In the genomic region with DNA sequence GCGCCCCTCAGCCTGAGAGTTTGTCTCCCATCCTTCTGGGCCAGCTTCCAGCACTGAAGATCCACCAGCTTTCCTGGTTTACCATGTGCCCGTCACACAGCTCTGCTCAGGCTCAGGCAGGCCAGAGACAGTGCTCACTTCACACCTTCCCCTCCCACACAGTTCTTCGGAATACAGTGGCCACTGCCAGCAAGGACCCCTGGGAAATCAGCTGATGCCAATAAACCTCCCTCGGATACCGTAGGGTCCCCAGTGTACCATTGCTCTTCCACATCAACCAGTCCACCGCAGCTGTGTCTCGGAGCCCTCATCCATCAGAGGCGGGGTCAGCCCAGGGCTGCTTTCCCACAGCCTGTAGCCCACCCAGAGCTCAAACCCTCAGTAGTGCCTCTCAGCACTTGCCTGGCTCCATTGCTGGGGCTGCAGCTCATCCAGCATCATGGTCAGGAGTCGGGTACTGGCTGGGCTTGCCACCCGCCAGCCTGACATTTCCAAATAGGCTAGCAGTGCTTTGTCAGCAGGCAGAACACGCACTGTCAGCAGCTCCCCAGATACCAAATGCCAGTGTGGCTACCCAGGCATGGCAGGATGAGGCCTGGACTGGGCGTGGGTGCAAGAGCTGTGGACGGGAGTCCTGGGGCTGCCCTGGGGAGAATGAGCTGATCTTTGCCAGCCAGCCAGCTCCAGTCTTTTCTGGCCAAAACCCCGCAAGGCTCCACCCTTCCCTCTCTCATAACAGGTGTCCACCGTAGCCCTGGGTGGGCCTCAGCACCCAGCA, we compare ENCODE assay signal across 9 mouse cellular contexts. TPM values are rescaled to one million over a fixed set of nuclear protein-coding genes. Genes with fewer than 3 reads are reported as not detected.
DNase-seq lines count a peak whose midpoint lies in the region; ATAC-seq lines count a peak whose summit lies in the region.
"Had no signal": no experiment of that assay in that cellular context is flagged by ENCODE, and none has a peak within 500 bp of the region (broad histone marks: within the 10 kb centered on the region; RNA-seq: fewer than 3 reads in every experiment).

No protein-coding gene starts in this region.

- no peak overlapping the region for H3K4me3 ChIP-seq in forebrain, embryonic 14.5 days (ENCODE audit: low read depth, low read length)
- H3K4me3 ChIP-seq in kidney, embryonic 15.5 days (replicated peaks): no peak overlapping the region
- no peak overlapping the region for H3K4me3 ChIP-seq in neural tube, embryonic 14.5 days (ENCODE audit: low read depth, low read length)
- H3K4me3 ChIP-seq: heart, embryonic 15.5 days had no signal

- H3K4me2 ChIP-seq in forebrain, embryonic 14.5 days (ENCODE audit: low read length): no peak overlapping the region
- no peak overlapping the region for H3K4me2 ChIP-seq in kidney, embryonic 15.5 days
- no peak overlapping the region for H3K4me2 ChIP-seq in neural tube, embryonic 14.5 days (ENCODE audit: low read depth, low read length)
- H3K4me2 ChIP-seq: heart, embryonic 15.5 days had no signal

- H3K9ac ChIP-seq in forebrain, embryonic 14.5 days (ENCODE audit: low read length): no peak overlapping the region; the same call in 1 of the 2 replicates
- H3K9ac ChIP-seq in kidney, embryonic 15.5 days: no peak overlapping the region
- H3K9ac ChIP-seq in neural tube, embryonic 14.5 days (replicated peaks; ENCODE audit: low read depth, low read length): 0 out of 2 replicates have a peak overlapping the region, but pooled peaks have one; percentile 12
- H3K9ac ChIP-seq: heart, embryonic 15.5 days had no signal

- peak; percentile 36 to 64 for DNase-seq in left cerebral cortex, postnatal 25 days (ENCODE audit: low spot score in 2 of 2)
- DNase-seq in left cerebral cortex, adult 11 months (ENCODE audit: low spot score): no peak
- DNase-seq in forebrain, embryonic 14.5 days (ENCODE audit: low spot score): peak; percentile 39
- no peak for DNase-seq in T-cell, adult 2 months (ENCODE audit: low spot score)
- no peak for DNase-seq in testis, postnatal 14 days (ENCODE audit: low spot score)
- DNase-seq in cerebellum, postnatal 36 days: no peak

- H3K9me3 ChIP-seq in forebrain, embryonic 14.5 days (replicated peaks; ENCODE audit: control insufficient read depth, low read length): no peaks in the 10 kb centered on the region
- H3K9me3 ChIP-seq in kidney, embryonic 15.5 days (replicated peaks): no peaks in the 10 kb centered on the region
- H3K9me3 ChIP-seq in neural tube, embryonic 14.5 days (ENCODE audit: control insufficient read depth, low read length): no peaks in the 10 kb centered on the region
- H3K9me3 ChIP-seq: heart, embryonic 15.5 days had no signal

- no peaks in the 10 kb centered on the region for H3K36me3 ChIP-seq in forebrain, embryonic 14.5 days (ENCODE audit: control insufficient read depth, insufficient read depth, low read length)
- no peaks in the 10 kb centered on the region for H3K36me3 ChIP-seq in kidney, embryonic 15.5 days
- H3K36me3 ChIP-seq in neural tube, embryonic 14.5 days (ENCODE audit: control insufficient read depth, insufficient read depth, low read length): no peaks in the 10 kb centered on the region
- H3K36me3 ChIP-seq: heart, embryonic 15.5 days had no signal

- peaks cover 17% of the 10 kb centered on the region for H3K4me1 ChIP-seq in forebrain, embryonic 14.5 days (ENCODE audit: control insufficient read depth, insufficient read depth, low read length)
- peaks cover 38% of the 10 kb centered on the region for H3K4me1 ChIP-seq in kidney, embryonic 15.5 days
- peaks cover 43% of the 10 kb centered on the region for H3K4me1 ChIP-seq in neural tube, embryonic 14.5 days (ENCODE audit: control insufficient read depth, insufficient read depth, low read length)

- H3K27me3 ChIP-seq in forebrain, embryonic 14.5 days (replicated peaks; ENCODE audit: control insufficient read depth, insufficient read depth, low read length): no peaks in the 10 kb centered on the region
- peaks cover 7% of the 10 kb centered on the region; the same call in 1 of the 2 replicates for H3K27me3 ChIP-seq in kidney, embryonic 15.5 days
- H3K27me3 ChIP-seq in neural tube, embryonic 14.5 days (ENCODE audit: control insufficient read depth, insufficient read depth, low read length): no peaks in the 10 kb centered on the region
- H3K27me3 ChIP-seq: heart, embryonic 15.5 days had no signal

- intact Hi-C loops in left cerebral cortex, postnatal 25 days (cut with DNase I): no loop called here

- H3K27ac ChIP-seq in forebrain, embryonic 14.5 days (ENCODE audit: low read depth, low read length): peak overlapping the region; percentile 63
- peak overlapping the region; percentile 62 for H3K27ac ChIP-seq in kidney, embryonic 15.5 days
- peak overlapping the region; percentile 22; the same call in 1 of the 2 replicates for H3K27ac ChIP-seq in neural tube, embryonic 14.5 days (ENCODE audit: low read depth, low read length)
- H3K27ac ChIP-seq: heart, embryonic 15.5 days had no signal

- peak; percentile 22; the same call in 1 of the 2 replicates for ATAC-seq in forebrain, embryonic 14.5 days
- peak; percentile 57 for ATAC-seq in kidney, embryonic 15.5 days (replicated peaks; ENCODE audit: low FRiP score)
- ATAC-seq in neural tube, embryonic 14.5 days (ENCODE audit: low read depth): peak; percentile 65

- 77% methylated on average over 15 of the region's 15 CpGs for WGBS in forebrain, embryonic 14.5 days
- WGBS in kidney, embryonic 15.5 days: 52% methylated on average over 15 of the region's 15 CpGs
- WGBS in neural tube, embryonic 14.5 days: 31% methylated on average over 15 of the region's 15 CpGs

RNA-seq across cellular contexts. Expression of a gene that starts 23.3 kb away (rescaled TPM):
- total RNA-seq in left cerebral cortex, postnatal 25 days (2021): not detected
- 0.13 and 0.16 TPM in 2 replicates for polyA plus RNA-seq in forebrain, embryonic 14.5 days (2014; fragmentation: Nextera tagmentation; extraction: Ambion mirVana)
- not detected in 2 replicates for polyA plus RNA-seq in kidney, embryonic 15.5 days (2015; fragmentation: Nextera tagmentation; extraction: Ambion mirVana)
- not detected in 2 replicates for polyA plus RNA-seq in neural tube, embryonic 14.5 days (2014; fragmentation: Nextera tagmentation; extraction: Ambion mirVana)
- polyA plus RNA-seq: heart, embryonic 15.5 days had no signal

RNA-seq across cellular contexts. Expression of a gene that starts 40.5 kb away (rescaled TPM):
- 100 to 1,000 TPM; 140 to 144 TPM for total RNA-seq in left cerebral cortex, postnatal 25 days (2021)
- 5.9 and 10.2 TPM in 2 replicates for polyA plus RNA-seq in forebrain, embryonic 14.5 days (2014; fragmentation: Nextera tagmentation; extraction: Ambion mirVana)
- polyA plus RNA-seq in kidney, embryonic 15.5 days (2015; fragmentation: Nextera tagmentation; extraction: Ambion mirVana): 15.6 and 17.5 TPM in 2 replicates
- polyA plus RNA-seq in neural tube, embryonic 14.5 days (2014; fragmentation: Nextera tagmentation; extraction: Ambion mirVana): 12.2 and 13.9 TPM in 2 replicates

RNA-seq across cellular contexts. Expression of a gene that starts 54.1 kb away (rescaled TPM):
- total RNA-seq in left cerebral cortex, postnatal 25 days (2021): 10 to 100 TPM; 48.0 to 52.9 TPM
- polyA plus RNA-seq in forebrain, embryonic 14.5 days (2014; fragmentation: Nextera tagmentation; extraction: Ambion mirVana): 95.0 and 95.4 TPM in 2 replicates
- 99.2 and 102 TPM in 2 replicates for polyA plus RNA-seq in kidney, embryonic 15.5 days (2015; fragmentation: Nextera tagmentation; extraction: Ambion mirVana)
- 78.4 and 81.5 TPM in 2 replicates for polyA plus RNA-seq in neural tube, embryonic 14.5 days (2014; fragmentation: Nextera tagmentation; extraction: Ambion mirVana)

RNA-seq across cellular contexts. Expression of a gene that starts 54.1 kb away (rescaled TPM):
- total RNA-seq in left cerebral cortex, postnatal 25 days (2021): 10 to 100 TPM; 84.7 to 92.5 TPM
- polyA plus RNA-seq in forebrain, embryonic 14.5 days (2014; fragmentation: Nextera tagmentation; extraction: Ambion mirVana): 527 and 537 TPM in 2 replicates
- polyA plus RNA-seq in kidney, embryonic 15.5 days (2015; fragmentation: Nextera tagmentation; extraction: Ambion mirVana): 662 and 691 TPM in 2 replicates
- polyA plus RNA-seq in neural tube, embryonic 14.5 days (2014; fragmentation: Nextera tagmentation; extraction: Ambion mirVana): 400 and 407 TPM in 2 replicates

Comparison
In these comparisons a context has a peak if more than half of its experiments do, and no peak if none do; other contexts are left out.
1. DNase-seq: peak in left cerebral cortex, postnatal 25 days (2 of 2) and forebrain, embryonic 14.5 days (single experiment); none in left cerebral cortex, adult 11 months (single experiment), T-cell, adult 2 months (single experiment), testis, postnatal 14 days (single experiment) and cerebellum, postnatal 36 days (0 of 2).
2. Peak in every context shown above with its lines, with median percentiles within 50 percentile points of each other: ATAC-seq and H3K27ac ChIP-seq.